Mouse (Mus musculus): ENCODE data around the gene Poc1b.

DNA sequence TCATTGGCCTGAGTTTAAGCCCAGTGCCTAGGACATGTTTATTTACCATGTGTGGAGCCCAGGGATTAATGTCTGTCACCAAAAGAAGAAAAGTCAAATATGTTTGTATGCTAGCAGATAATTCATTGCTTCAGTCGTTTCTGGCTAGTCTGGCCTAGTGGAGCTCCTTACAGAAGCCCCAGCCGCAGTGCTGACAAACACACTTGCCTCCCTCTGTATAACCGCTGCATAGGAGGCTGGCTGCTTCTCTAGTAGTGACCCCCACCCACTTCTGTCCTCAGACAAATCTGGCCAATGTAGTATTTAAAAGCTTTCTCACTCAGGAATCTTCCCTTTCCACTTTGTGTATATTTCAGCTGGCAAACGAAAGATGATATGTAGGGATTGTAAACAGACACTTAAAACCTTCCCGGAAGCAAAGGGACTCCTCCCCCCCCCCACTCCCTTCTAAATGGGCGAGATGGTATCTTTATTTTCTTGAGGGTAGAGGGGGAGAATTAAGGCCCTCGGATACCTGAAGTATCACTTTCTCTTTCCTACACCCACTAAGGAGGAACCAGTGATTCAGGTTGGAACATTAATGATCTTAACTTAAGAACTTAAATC, 137.9 kb downstream of the Poc1b start:
- TF ChIP-seq CTCF (IDR thresholded peaks at IDR 0.05; ENCODE audit: low read depth, low read length), result no peak
- TF ChIP-seq POLR2A (IDR thresholded peaks at IDR 0.05; ENCODE audit: extremely low read depth, insufficient read depth, low read length), result no peak
